Mouse (Mus musculus) neutrophil, adult 5-6 weeks (primary cell): ENCODE results near the gene Prg4. TPM values are rescaled to one million over a fixed set of nuclear protein-coding genes. Genes with fewer than 3 reads are reported as not detected.

Experiments
- ATAC-seq: fragments of 151-379, 151-347 bp; 2 replicates; pipeline ENCODE4 v1.8.0; 2017; ENCODE audit warnings: mild to moderate bottlenecking, moderate TSS enrichment; ENCODE audit not compliant: insufficient number of reproducible peaks, poor library complexity, low FRiP score, severe bottlenecking; ENCODE audit errors: extremely low read depth
- total RNA-seq: library from RNA; stranded (forward); fragments of 200-1000 nt; gene quantifications from 2 replicates; pipeline ENCODE4 v1.2.3, GENCODE M21; 2017

The Prg4 gene
- total RNA-seq, 1 experiment from 2014 or later, result 0.23 TPM

DNA sequence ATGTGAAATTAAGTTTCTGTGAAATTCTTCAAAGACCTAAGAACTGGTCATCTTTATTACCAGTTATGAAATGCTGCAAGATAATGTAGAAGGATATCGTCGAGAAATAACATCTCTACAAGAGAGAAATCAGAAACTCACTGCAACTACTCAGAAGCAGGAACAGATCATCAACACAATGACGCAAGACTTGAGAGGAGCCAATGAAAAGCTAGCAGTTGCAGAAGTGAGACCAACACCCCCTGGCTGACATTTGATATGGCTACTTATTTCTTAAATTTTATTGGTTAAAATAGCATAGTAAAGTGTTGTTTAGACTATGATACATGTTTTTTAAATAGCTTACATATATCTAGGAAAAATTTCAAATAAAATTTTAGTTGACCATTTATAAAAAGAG is 50.0 kb downstream of the Prg4 start:
- no peak for ATAC-seq

DNA sequence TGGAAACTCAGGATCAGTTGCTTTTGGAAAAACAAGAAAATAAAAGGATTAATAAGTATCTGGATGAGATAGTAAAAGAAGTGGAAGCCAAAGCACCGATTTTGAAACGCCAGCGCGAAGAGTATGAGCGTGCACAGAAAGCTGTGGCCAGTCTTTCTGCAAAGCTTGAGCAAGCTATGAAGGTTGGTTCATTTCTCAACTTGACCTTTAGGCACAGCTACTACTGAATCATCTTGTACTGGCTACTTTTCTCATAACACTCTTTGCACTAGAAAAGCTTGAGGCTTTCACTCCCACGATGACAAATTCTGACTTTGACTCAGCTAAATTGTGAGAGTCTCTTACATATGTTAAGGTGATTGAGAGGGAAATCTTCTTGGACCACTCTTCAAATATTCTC is 56.0 kb downstream of the Prg4 start:
- ATAC-seq, result no peak

DNA sequence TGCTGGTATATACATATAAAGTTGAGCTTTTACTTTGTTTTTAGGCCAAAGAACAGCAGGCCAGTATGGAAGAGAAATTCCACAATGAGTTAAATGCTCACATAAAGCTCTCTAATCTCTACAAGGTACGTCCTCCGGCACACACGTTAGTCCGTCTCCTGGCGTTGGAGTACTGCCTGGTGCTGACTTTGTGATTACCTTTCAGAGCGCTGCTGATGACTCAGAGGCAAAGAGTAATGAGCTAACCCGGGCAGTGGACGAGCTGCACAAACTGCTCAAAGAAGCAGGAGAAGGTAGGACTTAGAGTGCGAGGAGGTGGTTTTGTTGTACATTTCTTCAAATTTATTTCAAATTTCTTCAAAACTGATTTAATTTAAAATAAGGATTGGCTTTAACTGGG is 58.7 kb downstream of the Prg4 start:
- ATAC-seq, result no peak

DNA sequence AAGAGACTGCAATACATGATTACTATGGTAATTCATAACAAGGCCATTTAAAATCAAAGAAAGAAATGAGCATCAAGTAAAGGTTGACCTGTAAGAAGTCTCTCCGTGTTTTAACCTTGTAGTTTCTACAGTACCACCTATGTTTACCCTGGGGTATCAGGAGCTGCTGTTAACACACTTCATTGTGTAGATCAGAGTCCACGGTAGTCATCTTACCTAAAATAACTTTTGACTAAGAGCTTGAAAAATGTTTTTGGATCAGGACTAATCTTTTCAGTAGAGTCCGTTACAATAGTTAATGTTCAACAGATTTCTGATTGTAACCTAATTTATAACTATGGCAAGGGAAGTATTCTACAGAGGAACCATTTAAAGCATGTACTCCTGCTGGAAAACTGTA is 61.4 kb downstream of the Prg4 start:
- ATAC-seq, result no peak

DNA sequence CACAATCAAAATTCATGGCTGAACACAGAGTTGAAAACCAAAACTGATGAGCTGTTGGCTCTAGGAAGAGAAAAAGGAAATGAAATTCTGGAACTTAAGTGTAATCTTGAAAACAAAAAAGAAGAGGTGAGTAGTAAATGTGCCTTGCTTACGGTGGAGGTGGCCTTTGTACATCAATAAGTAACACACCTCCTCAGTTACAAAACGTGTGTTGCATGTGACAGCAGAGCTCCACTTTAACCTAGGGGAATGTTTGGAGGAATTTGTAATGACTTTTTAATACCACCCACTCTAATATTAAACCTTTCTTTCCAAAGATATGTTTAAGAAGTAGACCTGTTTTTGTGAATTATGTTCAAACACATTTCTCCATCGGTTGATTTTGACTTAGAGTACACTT is 62.1 kb downstream of the Prg4 start:
- no peak for ATAC-seq

Other genes starting within 250 kb of the Prg4 start
- gene Pdc, start 146.7 kb downstream of the Prg4 start, total RNA-seq, result 0.25 TPM in 1 of 2 replicates, not detected in the other
- 416 and 419 TPM in 2 replicates for gene Tpr, start 73.3 kb downstream of the Prg4 start, total RNA-seq
- 38.2 and 49.8 TPM in 2 replicates for gene Odr4, start 73.1 kb downstream of the Prg4 start, total RNA-seq